Mouse (Mus musculus) hindbrain, embryonic 13.5 days (tissue): ENCODE results near the gene Foxn3. TPM values are rescaled to one million over a fixed set of nuclear protein-coding genes. Genes with fewer than 3 reads are reported as not detected.

ENCODE experiments used
- ATAC-seq: fragments of 200-750 bp; cut with Nextera tagmentation; 2 replicates; pipeline ENCODE4 v1.8.0; 2017; ENCODE audit warnings: moderate TSS enrichment; ENCODE audit not compliant: low FRiP score
- H3K27ac ChIP-seq: fragments of 300-500 bp; sonication (generic); 2 replicates; pipeline ENCODE4 v1.5.1; 2015; ENCODE audit warnings: inconsistent platforms, mild to moderate bottlenecking, moderate library complexity
- H3K27me3 ChIP-seq: fragments of 300-500 bp; sonication (generic); 2 replicates; pipeline ENCODE4 v1.6.1; 2015; ENCODE audit warnings: mild to moderate bottlenecking, inconsistent platforms
- H3K36me3 ChIP-seq: fragments of 300-500 bp; sonication (generic); 2 replicates; pipeline ENCODE4 v1.6.1; 2015; ENCODE audit warnings: mild to moderate bottlenecking, inconsistent platforms
- H3K4me1 ChIP-seq: fragments of 300-500 bp; sonication (generic); replicated peaks from 2 replicates; pipeline ENCODE4 v1.6.1; 2015; ENCODE audit warnings: inconsistent platforms
- H3K4me2 ChIP-seq: fragments of 300-500 bp; sonication (generic); 2 replicates; pipeline ENCODE4 v1.6.1; 2015; ENCODE audit warnings: inconsistent platforms, mild to moderate bottlenecking, moderate library complexity
- H3K4me3 ChIP-seq: fragments of 300-500 bp; sonication (generic); 2 replicates; pipeline ENCODE4 v1.5.1; 2015; ENCODE audit warnings: mild to moderate bottlenecking, inconsistent platforms
- H3K9ac ChIP-seq: fragments of 300-500 bp; sonication (generic); 2 replicates; pipeline ENCODE4 v1.6.1; 2015; ENCODE audit warnings: mild to moderate bottlenecking, inconsistent platforms
- H3K9me3 ChIP-seq: fragments of 300-500 bp; sonication (generic); 2 replicates; pipeline ENCODE4 v1.6.1; 2016; ENCODE audit warnings: inconsistent platforms
- WGBS: fragments of 180-500 bp; shearing (Covaris S2); methylation state at CpG from one replicate; pipeline ENCODE4 v1.1.7; 2015; 5-methylcytosine and 5-hydroxymethylcytosine counted together
- polyA plus RNA-seq: library from polyadenylated mRNA; unstranded; fragments of >200 nt; fragmentation: Nextera tagmentation; extraction: Ambion mirVana; gene quantifications from 2 replicates; pipeline ENCODE4 v1.2.1, GENCODE M21; 2015

The Foxn3 gene
- polyA plus RNA-seq, 1 experiment from 2014 or later = 83.6 TPM

DNA sequence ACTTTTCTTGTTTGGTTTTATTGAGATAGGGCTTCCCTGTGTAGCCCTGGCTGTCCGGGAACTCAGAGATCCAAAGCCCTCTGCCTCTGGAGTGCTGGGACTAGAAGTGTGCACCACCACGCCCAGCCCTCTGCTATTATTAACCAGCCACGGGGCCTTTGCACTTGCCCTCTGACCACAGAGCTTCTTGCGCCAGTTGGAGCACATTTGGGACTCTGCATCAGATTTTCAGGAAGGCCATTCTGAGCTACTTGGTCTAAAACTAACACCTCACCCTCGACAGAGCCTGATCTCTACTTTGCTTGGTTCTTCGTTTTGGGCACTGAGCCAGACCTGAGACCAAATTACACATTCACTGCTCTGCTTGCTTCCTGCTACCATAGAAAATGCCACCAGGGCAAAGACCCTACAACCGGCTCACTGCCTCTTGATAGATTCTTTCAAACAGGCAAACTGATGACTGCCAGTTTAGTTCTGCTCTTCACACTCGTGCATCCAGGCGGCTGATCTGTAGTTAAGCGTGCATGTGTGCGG lies 301.2 kb downstream of the Foxn3 start:
- Histone ChIP-seq H3K9me3 (no peaks in the 10 kb centered on the region), H3K27me3 (no peaks in the 10 kb centered on the region), H3K9ac (no peak overlapping the region), H3K4me1 (peaks cover 64% of the 10 kb centered on the region), H3K36me3 (0 out of 2 replicates have a peak, but pooled peaks cover 2% of the 10 kb centered on the region), H3K4me2 (no peak overlapping the region), H3K27ac (no peak overlapping the region), H3K4me3 (no peak overlapping the region)
- ATAC-seq = no peak
- WGBS = 83% methylated on average over 11 of the region's 11 CpGs

DNA sequence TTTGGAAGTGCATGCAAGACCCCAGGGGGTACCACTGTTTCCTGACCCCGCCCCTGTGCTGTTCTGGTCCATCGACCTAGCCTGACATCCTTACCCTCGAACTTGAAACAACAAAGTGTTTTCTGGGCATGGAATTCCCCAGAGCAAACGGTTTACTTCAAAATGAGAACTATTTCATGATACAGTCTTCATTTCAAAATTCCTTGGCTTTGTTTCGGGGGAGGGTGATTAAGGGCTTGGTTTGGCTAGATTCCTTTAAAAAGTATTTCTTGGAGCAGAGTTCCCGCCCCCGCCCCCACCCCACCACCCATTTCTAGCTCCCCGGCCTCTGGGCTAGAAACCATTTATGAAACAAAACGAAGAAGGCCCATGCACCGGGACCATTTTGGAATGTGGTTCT lies 303.2 kb downstream of the Foxn3 start:
- Histone ChIP-seq H3K9me3 (no peaks in the 10 kb centered on the region), H3K4me1 (peaks cover 61% of the 10 kb centered on the region), H3K36me3 (0 out of 2 replicates have a peak, but pooled peaks cover 2% of the 10 kb centered on the region), H3K27ac (no peak overlapping the region), H3K27me3 (no peaks in the 10 kb centered on the region), H3K4me3 (no peak overlapping the region), H3K4me2 (no peak overlapping the region), H3K9ac (no peak overlapping the region)
- 76% methylated on average over 10 of the region's 10 CpGs for WGBS
- no peak for ATAC-seq

DNA sequence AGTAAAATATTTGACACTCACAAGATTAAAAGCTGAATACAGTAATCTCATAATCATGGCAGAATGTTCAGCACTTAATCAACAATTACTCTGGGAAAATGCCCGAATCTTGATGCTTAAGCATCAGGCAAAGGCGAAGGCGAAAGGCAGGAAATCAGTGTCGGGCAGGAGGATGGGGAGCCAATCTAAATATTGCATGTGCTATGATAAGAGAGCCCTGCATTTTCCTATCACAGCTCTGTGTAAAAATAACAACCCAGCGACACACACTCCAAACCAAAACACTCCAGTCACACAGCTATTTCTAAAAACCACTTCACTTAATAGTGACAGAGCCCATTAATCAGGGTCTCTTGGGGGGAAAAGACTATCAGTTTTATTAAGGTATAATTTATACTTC lies 305.8 kb downstream of the Foxn3 start:
- Histone ChIP-seq H3K27me3 (no peaks in the 10 kb centered on the region), H3K4me1 (peaks cover 54% of the 10 kb centered on the region), H3K9me3 (no peaks in the 10 kb centered on the region), H3K9ac (no peak overlapping the region), H3K36me3 (no peaks in the 10 kb centered on the region), H3K4me2 (no peak overlapping the region; the same call in 1 of the 2 replicates), H3K27ac (peak overlapping the region; percentile 55; the same call in 1 of the 2 replicates), H3K4me3 (no peak overlapping the region)
- WGBS = 71% methylated on average over 5 of the region's 5 CpGs
- ATAC-seq = no peak

DNA sequence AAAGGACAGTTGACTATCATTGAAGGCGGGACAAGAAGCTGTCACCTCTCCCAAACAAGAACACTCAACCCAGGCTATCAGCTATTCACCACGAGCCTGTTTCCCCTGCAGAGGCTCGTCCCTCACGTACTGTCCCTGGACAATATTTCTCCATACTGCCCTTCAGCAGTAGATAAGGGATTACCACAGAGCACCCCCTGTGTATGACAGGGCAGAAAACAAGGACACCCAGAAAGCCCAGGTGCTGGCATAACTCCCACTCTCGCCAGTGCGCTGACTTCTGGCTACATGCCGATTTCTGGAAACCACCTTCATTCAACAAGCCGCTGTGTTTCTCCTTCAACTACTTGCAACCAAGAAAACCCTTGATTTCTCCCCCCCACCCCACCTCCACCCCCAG lies 306.4 kb downstream of the Foxn3 start:
- Histone ChIP-seq H3K4me2 (no peak overlapping the region), H3K27ac (0 out of 2 replicates have a peak overlapping the region, but pooled peaks have one; percentile 23), H3K9ac (no peak overlapping the region), H3K36me3 (no peaks in the 10 kb centered on the region), H3K4me1 (peaks cover 51% of the 10 kb centered on the region), H3K9me3 (no peaks in the 10 kb centered on the region), H3K4me3 (no peak overlapping the region), H3K27me3 (no peaks in the 10 kb centered on the region)
- 90% methylated on average over 8 of the region's 8 CpGs for whole genome bisulfite sequencing
- ATAC-seq = no peak

DNA sequence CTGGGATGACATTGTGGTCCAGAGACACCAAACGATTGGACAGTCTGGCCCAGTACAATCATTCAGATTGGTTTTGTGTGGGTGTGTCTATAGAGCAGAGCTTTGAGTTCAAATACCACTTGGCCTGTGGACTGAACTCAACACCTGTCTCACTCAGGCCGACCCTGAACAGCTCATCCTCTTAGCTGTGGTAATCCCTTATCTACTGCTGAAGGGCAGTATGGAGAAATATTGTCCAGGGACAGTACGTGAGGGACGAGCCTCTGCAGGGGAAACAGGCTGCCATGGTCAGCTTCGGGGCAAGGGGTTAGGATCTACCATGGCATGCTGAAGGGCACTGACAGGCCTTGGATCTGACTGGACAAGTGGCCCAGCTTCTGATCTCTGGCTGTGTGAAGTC lies 306.9 kb downstream of the Foxn3 start:
- 0 out of 2 replicates have a peak overlapping the region, but pooled peaks have one; percentile 23 for H3K27ac ChIP-seq
- H3K36me3 ChIP-seq = no peaks in the 10 kb centered on the region
- H3K4me1 ChIP-seq = peaks cover 51% of the 10 kb centered on the region
- ATAC-seq = no peak
- H3K4me2 ChIP-seq = no peak overlapping the region
- H3K9me3 ChIP-seq = no peaks in the 10 kb centered on the region
- no peak overlapping the region for H3K9ac ChIP-seq
- WGBS = 91% methylated on average over 5 of the region's 5 CpGs
- no peaks in the 10 kb centered on the region for H3K27me3 ChIP-seq
- H3K4me3 ChIP-seq = no peak overlapping the region

DNA sequence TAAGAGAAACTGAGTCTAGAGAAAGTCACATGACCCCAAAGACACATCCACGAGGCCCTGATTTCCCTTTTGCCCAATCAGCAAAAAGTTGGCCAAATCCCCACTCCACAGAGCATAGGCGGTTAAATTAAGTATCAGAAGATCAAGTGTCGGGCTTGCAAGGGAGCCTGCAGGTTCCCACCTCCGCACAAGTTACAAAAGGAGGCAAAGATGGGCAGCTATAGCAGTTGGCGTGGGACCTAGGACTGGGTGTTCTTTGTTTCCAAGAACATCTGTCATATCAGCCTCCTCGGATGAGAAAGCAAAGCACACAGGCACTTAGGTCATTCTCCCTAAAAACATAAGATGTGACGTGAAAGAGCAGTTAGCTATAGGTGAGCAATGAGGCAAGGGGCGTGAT lies 308.9 kb downstream of the Foxn3 start:
- Histone ChIP-seq H3K27ac (no peak overlapping the region), H3K9me3 (no peaks in the 10 kb centered on the region), H3K9ac (no peak overlapping the region), H3K27me3 (no peaks in the 10 kb centered on the region), H3K4me3 (no peak overlapping the region), H3K36me3 (no peaks in the 10 kb centered on the region), H3K4me1 (peaks cover 41% of the 10 kb centered on the region), H3K4me2 (no peak overlapping the region)
- ATAC-seq = no peak
- WGBS = 82% methylated on average over 8 of the region's 8 CpGs

DNA sequence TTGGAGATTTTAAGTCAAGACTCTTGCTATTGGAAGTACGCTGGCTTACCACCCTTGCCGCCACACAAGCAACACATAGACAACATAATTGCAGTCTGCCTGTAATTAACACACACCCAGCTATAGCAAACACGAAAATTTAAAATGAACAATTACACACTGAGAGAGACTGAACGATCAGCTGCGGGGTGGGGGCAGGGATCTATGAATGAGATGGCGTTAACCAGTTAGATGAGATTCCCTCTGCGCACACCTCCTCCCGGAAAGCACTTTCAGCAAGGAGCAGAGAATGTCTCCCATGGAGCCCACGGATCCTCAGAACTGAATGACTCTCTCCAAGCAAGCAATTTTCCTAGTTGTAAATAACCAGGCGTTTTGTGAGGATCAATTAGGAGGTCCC lies 309.8 kb downstream of the Foxn3 start:
- no peak overlapping the region for H3K4me2 ChIP-seq
- no peak overlapping the region for H3K9ac ChIP-seq
- no peak overlapping the region for H3K4me3 ChIP-seq
- H3K9me3 ChIP-seq = no peaks in the 10 kb centered on the region
- H3K27ac ChIP-seq = peak overlapping the region; percentile 32; the same call in 1 of the 2 replicates
- 69% methylated on average over 10 of the region's 10 CpGs for WGBS
- peaks cover 42% of the 10 kb centered on the region for H3K4me1 ChIP-seq
- H3K27me3 ChIP-seq = no peaks in the 10 kb centered on the region
- no peak for ATAC-seq
- H3K36me3 ChIP-seq = no peaks in the 10 kb centered on the region

DNA sequence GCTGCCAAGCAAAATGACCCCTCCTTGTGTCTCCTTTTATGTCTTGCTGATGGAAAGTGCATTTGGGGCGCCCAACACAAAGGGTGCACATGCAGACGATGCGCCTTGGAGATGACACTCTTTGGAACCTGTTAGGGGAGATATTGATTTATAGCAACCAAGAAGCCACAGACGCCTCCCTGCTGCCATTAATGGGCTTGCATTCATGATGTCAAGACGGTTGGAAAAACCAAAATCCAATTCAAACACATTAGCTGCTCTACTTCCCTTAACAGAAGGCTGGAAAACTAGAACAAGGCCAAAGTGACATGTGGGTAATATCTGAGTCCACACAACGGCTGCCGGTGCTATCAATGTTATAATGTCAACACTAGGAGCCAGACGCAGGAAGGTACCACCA lies 314.8 kb downstream of the Foxn3 start:
- Histone ChIP-seq H3K4me1 (peaks cover 42% of the 10 kb centered on the region), H3K27ac (no peak overlapping the region), H3K9ac (no peak overlapping the region), H3K4me3 (no peak overlapping the region), H3K27me3 (no peaks in the 10 kb centered on the region), H3K36me3 (no peaks in the 10 kb centered on the region), H3K4me2 (no peak overlapping the region), H3K9me3 (no peaks in the 10 kb centered on the region)
- WGBS = 53% methylated on average over 8 of the region's 8 CpGs
- ATAC-seq = no peak

DNA sequence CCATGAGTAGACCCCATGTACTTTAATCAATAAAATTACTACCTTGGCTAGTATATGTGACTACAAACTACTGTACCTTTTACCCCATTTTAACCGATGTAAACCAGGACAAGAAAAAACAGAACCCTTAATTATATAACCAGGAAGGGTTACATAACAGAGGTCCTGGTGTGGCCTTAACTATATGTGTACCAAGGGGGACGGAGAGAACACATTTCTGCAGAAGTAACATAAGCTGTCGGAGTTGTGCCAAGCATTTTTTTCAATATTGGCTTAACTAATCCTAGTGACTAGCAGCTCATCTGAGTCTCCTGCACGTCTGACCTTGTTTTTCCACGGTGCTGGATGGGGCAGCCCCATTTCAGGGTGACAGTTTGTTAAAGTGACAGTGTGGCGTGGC lies 315.4 kb downstream of the Foxn3 start:
- Histone ChIP-seq H3K9ac (no peak overlapping the region), H3K9me3 (no peaks in the 10 kb centered on the region), H3K4me3 (no peak overlapping the region), H3K4me1 (peaks cover 37% of the 10 kb centered on the region), H3K4me2 (no peak overlapping the region), H3K27ac (peak overlapping the region; percentile 36; the same call in 1 of the 2 replicates), H3K27me3 (no peaks in the 10 kb centered on the region), H3K36me3 (no peaks in the 10 kb centered on the region)
- ATAC-seq = no peak
- 62% methylated on average over 6 of the region's 6 CpGs for WGBS

DNA sequence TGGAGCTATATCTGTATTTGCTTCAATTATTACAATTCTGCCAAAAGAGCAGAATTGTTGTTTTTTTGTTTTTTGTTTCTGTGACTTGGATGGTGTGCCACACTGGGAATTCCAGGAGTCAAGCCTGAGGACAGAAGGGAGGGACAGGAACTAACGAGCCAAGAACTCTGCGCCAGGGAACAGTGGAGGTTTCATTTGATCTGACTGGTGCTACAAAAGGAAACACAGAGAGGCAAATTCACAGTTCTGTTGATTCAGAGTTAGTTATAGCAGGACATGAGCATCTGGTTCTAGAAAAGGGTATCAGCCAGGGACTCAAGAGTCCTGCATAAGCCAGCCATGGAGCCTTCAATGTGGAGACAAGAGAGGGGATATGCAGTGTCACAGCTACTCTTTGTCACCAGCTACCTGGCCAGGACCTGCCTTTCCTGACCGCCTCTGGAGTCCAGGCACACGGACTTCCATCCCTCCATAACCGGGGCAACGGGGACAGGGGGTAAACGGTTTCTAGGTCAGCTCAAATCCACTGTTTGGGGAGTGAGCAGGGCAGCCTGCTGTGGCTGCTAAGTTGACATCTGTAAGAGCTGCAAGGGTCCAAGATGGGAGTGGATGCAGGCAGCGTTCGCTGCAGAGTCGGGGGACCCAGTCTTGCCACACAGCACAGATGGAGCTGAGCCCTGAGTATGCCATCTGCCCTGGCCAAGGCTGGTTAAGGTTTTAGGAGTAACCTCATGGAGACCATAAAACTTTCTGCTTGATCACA lies 316.2 kb downstream of the Foxn3 start:
- H3K4me3 ChIP-seq = no peak overlapping the region
- no peaks in the 10 kb centered on the region for H3K27me3 ChIP-seq
- no peak overlapping the region for H3K4me2 ChIP-seq
- H3K9ac ChIP-seq = no peak overlapping the region
- 73% methylated on average over 10 of the region's 10 CpGs for WGBS
- H3K9me3 ChIP-seq = no peaks in the 10 kb centered on the region
- H3K36me3 ChIP-seq = no peaks in the 10 kb centered on the region
- H3K27ac ChIP-seq = peak overlapping the region; percentile 36; the same call in 1 of the 2 replicates
- H3K4me1 ChIP-seq = peaks cover 35% of the 10 kb centered on the region
- ATAC-seq = 0 out of 2 replicates have a peak, but pooled peaks have one; percentile 57

DNA sequence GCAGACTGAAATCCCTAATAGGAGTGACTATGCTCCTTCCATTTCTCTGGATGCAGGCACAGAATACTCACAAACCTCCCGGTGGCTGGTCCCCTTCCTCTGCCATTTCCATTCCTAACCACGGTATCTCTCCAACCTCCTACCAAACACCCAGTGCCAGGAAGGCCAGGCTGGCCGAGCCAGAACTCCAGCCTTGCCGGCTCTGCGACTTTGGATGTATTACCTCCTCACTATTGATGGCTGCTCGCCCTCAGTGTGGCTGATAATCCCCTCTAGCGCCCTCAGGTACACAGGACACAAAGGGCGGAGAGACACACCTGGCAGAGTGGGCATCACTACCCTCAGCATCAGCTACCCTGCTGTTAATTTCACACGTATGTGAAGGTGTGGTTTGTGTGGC lies 318.7 kb downstream of the Foxn3 start:
- H3K4me2 ChIP-seq = no peak overlapping the region
- no peak overlapping the region for H3K27ac ChIP-seq
- H3K4me3 ChIP-seq = no peak overlapping the region
- ATAC-seq = no peak
- peaks cover 44% of the 10 kb centered on the region for H3K4me1 ChIP-seq
- H3K27me3 ChIP-seq = no peaks in the 10 kb centered on the region
- WGBS = 93% methylated on average over 9 of the region's 9 CpGs
- H3K36me3 ChIP-seq = no peaks in the 10 kb centered on the region
- no peaks in the 10 kb centered on the region for H3K9me3 ChIP-seq
- no peak overlapping the region for H3K9ac ChIP-seq

DNA sequence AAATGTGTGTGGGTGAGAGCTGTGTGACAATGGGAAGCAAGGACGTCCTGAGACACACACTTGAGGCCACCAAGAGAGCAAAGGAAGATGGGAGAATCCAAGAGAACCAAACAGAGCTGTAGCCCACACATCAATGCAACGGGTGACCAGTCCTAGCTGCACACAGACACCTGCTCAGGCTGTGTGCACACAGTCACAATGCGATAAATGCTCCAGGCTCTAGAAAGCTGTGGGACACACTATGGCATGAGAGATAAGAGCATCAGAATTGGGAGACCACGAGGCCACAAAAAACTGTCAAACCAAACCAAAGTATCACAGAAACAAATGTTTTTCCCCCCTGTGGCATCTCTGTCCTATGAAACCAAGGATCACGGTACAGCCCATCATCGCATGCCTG lies 319.1 kb downstream of the Foxn3 start:
- no peak for ATAC-seq
- H3K9me3 ChIP-seq = no peaks in the 10 kb centered on the region
- peaks cover 44% of the 10 kb centered on the region for H3K4me1 ChIP-seq
- H3K4me3 ChIP-seq = no peak overlapping the region
- WGBS = 92% methylated on average over 6 of the region's 6 CpGs
- no peak overlapping the region for H3K27ac ChIP-seq
- no peak overlapping the region for H3K9ac ChIP-seq
- H3K36me3 ChIP-seq = no peaks in the 10 kb centered on the region
- no peaks in the 10 kb centered on the region for H3K27me3 ChIP-seq
- H3K4me2 ChIP-seq = no peak overlapping the region

DNA sequence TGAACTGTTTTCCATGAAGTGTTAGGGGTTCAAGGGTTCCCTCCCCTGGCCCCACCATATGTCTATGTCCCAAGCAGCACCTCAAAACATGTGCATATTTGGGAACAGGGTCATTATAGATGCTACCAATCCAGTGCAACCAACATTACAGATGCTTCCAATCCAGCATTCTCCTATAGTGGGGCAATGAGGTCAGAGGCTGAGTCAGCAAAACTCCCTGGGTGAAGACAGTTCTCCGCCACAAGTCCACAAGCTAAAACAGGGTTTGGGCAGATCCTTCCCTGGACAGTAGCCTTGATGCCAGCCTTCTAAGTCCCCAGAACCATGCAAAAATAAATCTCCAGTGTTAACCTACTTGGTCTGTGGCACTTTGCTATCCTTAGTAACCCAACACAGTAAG lies 320.1 kb downstream of the Foxn3 start:
- no peaks in the 10 kb centered on the region for H3K9me3 ChIP-seq
- H3K36me3 ChIP-seq = no peaks in the 10 kb centered on the region
- no peak for ATAC-seq
- no peak overlapping the region for H3K4me2 ChIP-seq
- no peak overlapping the region for H3K27ac ChIP-seq
- H3K27me3 ChIP-seq = no peaks in the 10 kb centered on the region
- H3K9ac ChIP-seq = no peak overlapping the region
- H3K4me1 ChIP-seq = peaks cover 43% of the 10 kb centered on the region
- H3K4me3 ChIP-seq = no peak overlapping the region
- 88% methylated on average over 1 of the region's 1 CpGs for WGBS
